Mouse (Mus musculus): ENCODE measurements at regions not wholly inside any gene's neighbourhood (a gene's known extent, or its start where the extent isn't known, plus 50 kb on each side); places are given as distances from the start of the nearest gene placed in this dataset.
A peak's percentile ranks its signal among the peaks of the same experiment; 100 is the strongest.

DNA sequence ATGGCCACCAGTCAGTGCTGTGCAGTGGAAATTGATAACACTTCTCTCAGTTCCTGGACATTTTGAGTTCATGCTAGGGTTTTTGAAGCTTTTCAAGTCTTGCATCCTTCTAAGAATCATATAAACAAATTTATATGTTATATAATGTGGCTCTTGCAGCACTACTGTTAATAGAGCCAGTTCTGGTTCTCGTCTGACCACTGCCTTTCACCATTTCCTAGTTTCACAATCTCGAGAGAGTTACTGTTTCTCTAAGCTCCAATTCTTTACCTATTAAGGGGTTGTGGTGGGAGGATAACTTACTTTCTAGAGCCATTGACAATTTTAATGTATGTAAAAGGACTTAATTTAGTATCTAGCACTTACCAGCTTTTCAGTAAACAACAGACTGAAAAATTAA, 244.2 kb upstream of the Sash1 start:
- H3K27me3 ChIP-seq (replicated peaks; ENCODE audit: control insufficient read depth, insufficient read depth, low read length) = no peaks in the 10 kb centered on the region
- WGBS = 84% methylated on average over 2 of the region's 2 CpGs
- no peaks in the 10 kb centered on the region for H3K36me3 ChIP-seq (ENCODE audit: control insufficient read depth, insufficient read depth)
- H3K4me2 ChIP-seq (ENCODE audit: low read length) = no peak overlapping the region
- H3K4me1 ChIP-seq (replicated peaks; ENCODE audit: control insufficient read depth, insufficient read depth, low read length) = no peaks in the 10 kb centered on the region
- no peaks in the 10 kb centered on the region for H3K9me3 ChIP-seq (ENCODE audit: control insufficient read depth, low read length)
- no peak overlapping the region for H3K9ac ChIP-seq (replicated peaks; ENCODE audit: low read depth, low read length)
- ATAC-seq = no peak
- no peak overlapping the region for H3K27ac ChIP-seq (ENCODE audit: low read length)
- no peak overlapping the region for H3K4me3 ChIP-seq (replicated peaks; ENCODE audit: low read length)

DNA sequence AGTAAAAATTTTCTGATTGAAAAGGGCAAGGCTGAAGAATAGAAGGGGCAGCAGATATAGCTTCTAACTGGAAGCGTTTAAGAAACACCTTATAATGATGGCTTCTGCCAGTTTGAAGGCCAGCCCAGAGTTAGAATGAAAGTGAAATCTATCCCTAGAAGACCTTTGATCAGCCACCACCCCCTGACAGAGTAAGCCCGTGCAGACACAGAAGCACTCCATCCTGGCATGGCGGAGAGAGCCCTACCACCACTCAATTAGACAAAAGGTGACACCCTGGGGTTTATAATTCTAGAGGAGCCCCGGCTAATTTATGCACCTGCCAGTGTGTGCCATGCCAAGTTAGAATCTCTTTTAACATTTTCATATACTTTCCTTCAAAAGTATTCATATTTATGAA, 233.4 kb upstream of the Sash1 start:
- H3K4me3 ChIP-seq (replicated peaks; ENCODE audit: low read length) = no peak overlapping the region
- no peaks in the 10 kb centered on the region for H3K9me3 ChIP-seq (ENCODE audit: control insufficient read depth, low read length)
- WGBS = 7% methylated on average over 4 of the region's 4 CpGs
- no peak for ATAC-seq
- H3K9ac ChIP-seq (replicated peaks; ENCODE audit: low read depth, low read length) = no peak overlapping the region
- H3K4me1 ChIP-seq (replicated peaks; ENCODE audit: control insufficient read depth, insufficient read depth, low read length) = peaks cover 3% of the 10 kb centered on the region; the same call in 1 of the 2 replicates
- H3K27me3 ChIP-seq (replicated peaks; ENCODE audit: control insufficient read depth, insufficient read depth, low read length) = no peaks in the 10 kb centered on the region
- no peak overlapping the region for H3K27ac ChIP-seq (ENCODE audit: low read length)
- H3K36me3 ChIP-seq (ENCODE audit: control insufficient read depth, insufficient read depth) = no peaks in the 10 kb centered on the region
- no peak overlapping the region for H3K4me2 ChIP-seq (ENCODE audit: low read length)

DNA sequence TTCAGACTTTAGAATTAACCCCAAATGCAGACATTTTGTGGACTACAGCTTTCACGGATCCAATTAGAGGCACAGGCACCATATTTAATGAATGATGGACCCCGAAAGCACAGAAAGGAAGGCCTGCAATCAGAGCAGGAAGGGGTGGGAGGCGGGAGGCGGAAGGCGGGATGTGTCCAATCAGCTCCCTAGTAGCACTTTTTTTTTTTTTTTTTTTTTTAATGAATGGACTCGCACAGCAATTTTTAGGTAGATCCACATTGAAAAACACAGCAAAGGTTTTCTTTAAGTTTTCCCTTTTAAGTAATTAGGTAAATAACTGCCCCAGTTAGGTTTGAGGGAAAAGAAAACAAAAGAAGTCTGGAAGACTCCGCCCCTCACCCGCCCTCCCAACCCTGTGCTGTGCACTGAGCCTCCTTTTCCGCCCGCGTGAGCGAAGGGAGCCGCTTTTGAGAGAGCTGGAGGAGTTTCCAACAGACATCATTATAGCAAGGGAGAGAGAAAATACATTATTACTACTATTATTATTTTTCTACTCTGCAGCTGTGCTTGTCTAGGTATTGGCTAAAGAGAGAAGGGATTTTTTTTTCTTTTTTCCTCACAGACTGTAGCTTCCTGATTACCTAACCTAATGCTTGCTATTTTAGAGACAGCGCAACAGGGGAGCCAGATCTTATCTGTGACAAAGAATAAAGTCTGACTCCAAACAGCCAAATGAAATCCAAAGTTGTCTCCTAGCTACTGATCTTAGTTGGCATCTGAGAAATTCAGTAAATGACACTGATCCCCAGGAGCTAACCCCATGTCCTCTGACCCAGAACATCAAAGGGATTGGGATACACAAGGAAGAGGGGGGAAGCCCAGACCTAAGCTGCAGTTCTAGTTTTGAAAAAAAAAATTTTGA, 232.0 kb upstream of the Sash1 start:
- peak; percentile 93 for ATAC-seq
- Histone ChIP-seq H3K9ac (replicated peaks; ENCODE audit: low read depth, low read length) (peak overlapping the region; percentile 33; the same call in 1 of the 2 replicates), H3K36me3 (ENCODE audit: control insufficient read depth, insufficient read depth) (no peaks in the 10 kb centered on the region), H3K4me1 (replicated peaks; ENCODE audit: control insufficient read depth, insufficient read depth, low read length) (peaks cover 3% of the 10 kb centered on the region; the same call in 1 of the 2 replicates), H3K4me3 (replicated peaks; ENCODE audit: low read length) (peak overlapping the region; percentile 33), H3K27me3 (replicated peaks; ENCODE audit: control insufficient read depth, insufficient read depth, low read length) (no peaks in the 10 kb centered on the region), H3K9me3 (ENCODE audit: control insufficient read depth, low read length) (no peaks in the 10 kb centered on the region), H3K27ac (ENCODE audit: low read length) (no peak overlapping the region), H3K4me2 (ENCODE audit: low read length) (peak overlapping the region; percentile 51)
- WGBS = 13% methylated on average over 14 of the region's 14 CpGs

DNA sequence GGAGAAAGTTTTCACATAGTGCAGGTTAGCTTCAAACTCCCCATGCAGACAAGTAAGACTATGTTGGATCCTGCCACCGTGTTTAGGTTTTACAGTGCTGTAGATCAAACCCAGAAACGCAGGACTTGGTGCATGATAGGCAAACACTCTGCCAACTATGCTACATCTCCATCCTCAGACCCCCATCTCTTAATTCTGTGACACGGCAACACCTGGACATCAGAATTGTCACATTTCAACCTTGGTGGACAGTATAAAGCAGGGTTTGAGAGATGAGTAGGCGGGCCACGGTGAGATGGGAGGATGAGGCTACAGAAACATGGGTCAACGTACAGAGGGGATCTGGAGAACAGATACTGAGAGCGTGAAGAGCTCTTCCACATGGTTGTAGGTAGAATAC, 231.3 kb upstream of the Sash1 start:
- peak overlapping the region; percentile 33; the same call in 1 of the 2 replicates for H3K9ac ChIP-seq (replicated peaks; ENCODE audit: low read depth, low read length)
- WGBS = 90% methylated on average over 7 of the region's 7 CpGs

DNA sequence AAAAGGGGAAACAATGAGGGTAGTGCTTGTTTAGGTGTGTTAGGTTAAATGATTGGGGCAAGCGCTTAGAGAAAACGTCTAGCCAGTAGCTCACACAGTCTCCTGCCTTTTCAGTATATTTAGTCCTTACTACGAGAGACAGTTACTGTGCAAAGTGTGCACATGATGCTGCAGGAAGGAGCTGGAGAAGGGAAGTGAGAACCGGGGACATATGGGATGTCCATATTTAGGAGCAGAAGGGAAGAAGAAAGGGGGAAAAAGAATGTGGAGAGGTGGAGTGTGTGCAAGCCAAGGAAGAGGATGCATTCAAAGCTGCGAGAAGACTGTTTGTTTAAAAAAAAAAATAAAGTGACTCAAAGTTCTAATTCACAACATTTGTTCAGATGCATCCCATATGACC, 227.8 kb upstream of the Sash1 start:
- Histone ChIP-seq H3K4me2 (ENCODE audit: low read length) (no peak overlapping the region), H3K27ac (ENCODE audit: low read length) (no peak overlapping the region), H3K27me3 (replicated peaks; ENCODE audit: control insufficient read depth, insufficient read depth, low read length) (no peaks in the 10 kb centered on the region), H3K4me1 (replicated peaks; ENCODE audit: control insufficient read depth, insufficient read depth, low read length) (no peaks in the 10 kb centered on the region), H3K36me3 (ENCODE audit: control insufficient read depth, insufficient read depth) (no peaks in the 10 kb centered on the region), H3K9me3 (ENCODE audit: control insufficient read depth, low read length) (no peaks in the 10 kb centered on the region), H3K4me3 (replicated peaks; ENCODE audit: low read length) (no peak overlapping the region), H3K9ac (replicated peaks; ENCODE audit: low read depth, low read length) (no peak overlapping the region)
- WGBS = 78% methylated on average over 5 of the region's 5 CpGs
- no peak for ATAC-seq

More for the DNA sequence above, 231.3 kb upstream of the Sash1 start:
- peak; percentile 15 for ATAC-seq
- Histone ChIP-seq H3K36me3 (ENCODE audit: control insufficient read depth, insufficient read depth) (no peaks in the 10 kb centered on the region), H3K27ac (ENCODE audit: low read length) (no peak overlapping the region), H3K4me3 (replicated peaks; ENCODE audit: low read length) (peak overlapping the region; percentile 33), H3K4me1 (replicated peaks; ENCODE audit: control insufficient read depth, insufficient read depth, low read length) (peaks cover 3% of the 10 kb centered on the region; the same call in 1 of the 2 replicates), H3K27me3 (replicated peaks; ENCODE audit: control insufficient read depth, insufficient read depth, low read length) (no peaks in the 10 kb centered on the region), H3K4me2 (ENCODE audit: low read length) (peak overlapping the region; percentile 51), H3K9me3 (ENCODE audit: control insufficient read depth, low read length) (no peaks in the 10 kb centered on the region)

DNA sequence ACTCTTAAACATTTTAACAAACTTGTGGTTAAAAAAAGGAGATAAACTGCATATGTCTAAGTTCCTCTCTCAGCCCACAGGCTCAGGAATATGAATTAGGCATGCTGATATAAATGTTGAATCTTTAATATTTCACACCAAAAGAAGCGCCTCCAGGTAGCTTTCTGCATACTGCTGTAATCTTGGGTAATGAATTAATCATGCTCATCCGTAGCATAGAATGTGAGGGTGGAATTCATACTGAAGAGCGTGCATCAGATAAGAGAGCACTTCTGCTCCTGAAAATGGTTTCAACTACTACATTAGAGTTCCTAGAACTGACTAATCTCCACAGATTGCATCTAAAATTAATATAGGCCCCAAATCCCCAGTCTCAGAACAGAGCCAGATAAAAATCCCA, 225.2 kb upstream of the Sash1 start:
- no peak for ATAC-seq
- no peak overlapping the region for H3K4me3 ChIP-seq (replicated peaks; ENCODE audit: low read length)
- H3K27me3 ChIP-seq (replicated peaks; ENCODE audit: control insufficient read depth, insufficient read depth, low read length) = no peaks in the 10 kb centered on the region
- WGBS = 88% methylated on average over 3 of the region's 3 CpGs
- H3K27ac ChIP-seq (ENCODE audit: low read length) = no peak overlapping the region
- H3K4me2 ChIP-seq (ENCODE audit: low read length) = no peak overlapping the region
- H3K9ac ChIP-seq (replicated peaks; ENCODE audit: low read depth, low read length) = no peak overlapping the region
- H3K4me1 ChIP-seq (replicated peaks; ENCODE audit: control insufficient read depth, insufficient read depth, low read length) = no peaks in the 10 kb centered on the region
- no peaks in the 10 kb centered on the region for H3K9me3 ChIP-seq (ENCODE audit: control insufficient read depth, low read length)
- no peaks in the 10 kb centered on the region for H3K36me3 ChIP-seq (ENCODE audit: control insufficient read depth, insufficient read depth)

DNA sequence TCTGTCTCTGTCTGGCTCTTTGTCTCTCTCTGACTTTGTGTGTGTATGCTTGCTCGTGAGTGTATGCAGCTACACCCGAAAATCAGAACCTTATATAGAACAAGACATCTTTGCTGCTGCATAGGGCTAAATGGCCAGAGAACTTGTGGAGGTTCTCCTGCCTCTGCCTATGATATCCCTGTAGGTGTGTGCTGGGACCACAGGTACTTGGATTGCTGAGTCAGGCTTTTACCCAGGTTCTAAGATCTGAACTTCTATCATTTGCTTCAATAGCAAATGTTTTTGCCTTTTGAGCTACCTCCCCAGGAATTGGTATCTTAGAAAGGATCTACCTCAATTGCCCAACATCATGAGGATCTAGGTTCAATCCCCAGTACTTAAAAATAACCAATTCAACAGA, 210.3 kb upstream of the Sash1 start:
- no peaks in the 10 kb centered on the region for H3K9me3 ChIP-seq (ENCODE audit: control insufficient read depth, low read length)
- H3K4me3 ChIP-seq (replicated peaks; ENCODE audit: low read length) = no peak overlapping the region
- no peak for ATAC-seq
- H3K4me1 ChIP-seq (replicated peaks; ENCODE audit: control insufficient read depth, insufficient read depth, low read length) = peaks cover 4% of the 10 kb centered on the region; the same call in 1 of the 2 replicates
- H3K36me3 ChIP-seq (ENCODE audit: control insufficient read depth, insufficient read depth) = no peaks in the 10 kb centered on the region
- no peak overlapping the region for H3K9ac ChIP-seq (replicated peaks; ENCODE audit: low read depth, low read length)
- H3K27me3 ChIP-seq (replicated peaks; ENCODE audit: control insufficient read depth, insufficient read depth, low read length) = no peaks in the 10 kb centered on the region
- no peak overlapping the region for H3K4me2 ChIP-seq (ENCODE audit: low read length)
- no peak overlapping the region for H3K27ac ChIP-seq (ENCODE audit: low read length)
- WGBS = 75% methylated on average over 2 of the region's 2 CpGs

DNA sequence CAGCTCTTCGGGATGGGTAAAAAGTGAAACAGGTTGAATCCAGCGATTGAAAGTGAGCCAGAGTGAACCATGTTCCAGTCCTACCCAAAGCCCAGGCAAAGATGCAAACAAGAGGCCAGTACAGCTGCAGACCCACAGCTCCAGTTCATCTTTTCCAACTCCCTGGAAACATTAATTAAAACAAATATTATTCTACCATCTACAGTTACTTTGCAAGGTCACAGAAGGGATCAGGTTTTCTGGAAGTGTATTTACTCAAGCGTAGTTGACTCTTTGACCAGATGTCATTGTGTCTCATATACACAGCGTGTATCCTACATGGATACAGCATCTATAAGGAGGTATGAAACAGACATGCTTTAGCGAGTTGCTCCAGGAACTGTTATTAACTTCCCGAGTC, 209.3 kb upstream of the Sash1 start:
- 86% methylated on average over 6 of the region's 6 CpGs for WGBS
- H3K27me3 ChIP-seq (replicated peaks; ENCODE audit: control insufficient read depth, insufficient read depth, low read length) = no peaks in the 10 kb centered on the region
- no peaks in the 10 kb centered on the region for H3K9me3 ChIP-seq (ENCODE audit: control insufficient read depth, low read length)
- H3K4me2 ChIP-seq (ENCODE audit: low read length) = no peak overlapping the region
- no peak overlapping the region for H3K27ac ChIP-seq (ENCODE audit: low read length)
- ATAC-seq = no peak
- no peak overlapping the region for H3K9ac ChIP-seq (replicated peaks; ENCODE audit: low read depth, low read length)
- no peaks in the 10 kb centered on the region for H3K36me3 ChIP-seq (ENCODE audit: control insufficient read depth, insufficient read depth)
- peaks cover 4% of the 10 kb centered on the region; the same call in 1 of the 2 replicates for H3K4me1 ChIP-seq (replicated peaks; ENCODE audit: control insufficient read depth, insufficient read depth, low read length)
- H3K4me3 ChIP-seq (replicated peaks; ENCODE audit: low read length) = no peak overlapping the region

DNA sequence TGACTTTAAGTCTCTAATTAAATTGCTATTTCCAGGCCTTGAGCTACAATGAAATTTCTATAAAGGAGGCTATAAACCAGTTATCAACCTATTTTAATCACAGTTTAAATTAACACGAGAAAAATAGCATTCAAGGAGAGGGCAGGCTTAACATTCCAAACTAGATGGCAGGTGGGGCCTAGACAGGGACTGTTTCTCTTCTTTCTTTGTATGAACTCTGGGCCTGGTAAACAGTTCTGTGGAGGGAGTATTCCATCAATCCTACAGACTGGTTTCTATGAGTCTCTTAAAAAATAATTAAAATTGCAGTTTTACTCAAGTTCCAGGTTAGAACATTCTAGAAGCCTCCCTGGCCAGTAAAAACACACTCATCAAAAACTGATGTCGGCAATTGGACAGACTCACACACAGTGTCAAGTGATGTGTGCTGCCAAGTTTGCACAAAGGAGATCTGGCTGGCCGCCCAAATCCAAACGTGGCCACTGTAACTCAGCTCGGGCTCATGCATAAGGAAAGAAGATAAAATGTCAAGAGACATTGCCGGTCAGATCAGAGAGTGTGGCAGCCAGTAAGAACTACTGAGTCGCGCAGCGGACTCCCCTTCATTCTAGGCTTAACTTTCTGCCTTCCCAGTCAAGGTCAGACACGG, 206.5 kb upstream of the Sash1 start:
- no peak overlapping the region for H3K9ac ChIP-seq (replicated peaks; ENCODE audit: low read depth, low read length)
- peak; percentile 84 for ATAC-seq
- peaks cover 4% of the 10 kb centered on the region; the same call in 1 of the 2 replicates for H3K4me1 ChIP-seq (replicated peaks; ENCODE audit: control insufficient read depth, insufficient read depth, low read length)
- H3K36me3 ChIP-seq (ENCODE audit: control insufficient read depth, insufficient read depth) = no peaks in the 10 kb centered on the region
- H3K27ac ChIP-seq (ENCODE audit: low read length) = no peak overlapping the region
- no peak overlapping the region for H3K4me2 ChIP-seq (ENCODE audit: low read length)
- H3K4me3 ChIP-seq (replicated peaks; ENCODE audit: low read length) = no peak overlapping the region
- H3K9me3 ChIP-seq (ENCODE audit: control insufficient read depth, low read length) = no peaks in the 10 kb centered on the region
- H3K27me3 ChIP-seq (replicated peaks; ENCODE audit: control insufficient read depth, insufficient read depth, low read length) = no peaks in the 10 kb centered on the region
- WGBS = 26% methylated on average over 10 of the region's 10 CpGs

All from forebrain, embryonic 16.5 days (tissue).